Mouse (Mus musculus) olfactory bulb, adult 2 months (tissue): ENCODE results near the gene Fpgs.

ENCODE experiments used
- CTCF ChIP-seq: fragments of 200-500 bp; IDR thresholded peaks from 2 replicates; pipeline ENCODE4 v1.5.1; 2012; ENCODE audit warnings: low read depth, mild to moderate bottlenecking, low read length, moderate library complexity; ENCODE audit not compliant: insufficient read depth
- POLR2A ChIP-seq: fragments of 200-500 bp; IDR thresholded peaks from 2 replicates; pipeline ENCODE4 v1.6.1; 2012; ENCODE audit warnings: mild to moderate bottlenecking, low read depth, low read length, moderate library complexity; ENCODE audit not compliant: insufficient read depth

DNA sequence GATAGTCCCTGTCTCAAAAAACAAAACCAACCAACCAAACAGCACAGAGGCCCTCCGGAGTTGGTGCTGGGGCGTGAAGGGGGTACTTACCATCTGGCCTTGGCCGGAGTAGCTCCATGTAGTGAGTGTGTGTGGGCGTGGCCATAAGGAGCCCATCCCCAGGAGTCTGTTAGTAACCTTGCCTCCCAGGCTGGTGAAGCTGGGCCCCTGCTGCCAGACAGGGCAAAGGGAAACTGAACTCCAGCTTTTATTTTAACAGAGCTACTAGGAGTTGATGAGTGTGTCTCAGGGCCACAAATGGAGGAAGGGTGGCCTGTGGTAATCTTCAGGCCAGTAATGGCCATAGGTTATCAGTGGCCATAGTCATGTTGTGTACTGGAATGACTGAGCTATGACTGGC is 30.5 kb upstream of the Fpgs start:
- TF ChIP-seq POLR2A (no peak), CTCF (no peak)
